Mouse (Mus musculus): ENCODE data around the gene Gins2. TPM values are rescaled to one million over a fixed set of nuclear protein-coding genes. Genes with fewer than 3 reads are reported as not detected.

Gene Gins2
- polyA plus RNA-seq, 1 experiment from 2014 or later: 94.8 TPM

DNA sequence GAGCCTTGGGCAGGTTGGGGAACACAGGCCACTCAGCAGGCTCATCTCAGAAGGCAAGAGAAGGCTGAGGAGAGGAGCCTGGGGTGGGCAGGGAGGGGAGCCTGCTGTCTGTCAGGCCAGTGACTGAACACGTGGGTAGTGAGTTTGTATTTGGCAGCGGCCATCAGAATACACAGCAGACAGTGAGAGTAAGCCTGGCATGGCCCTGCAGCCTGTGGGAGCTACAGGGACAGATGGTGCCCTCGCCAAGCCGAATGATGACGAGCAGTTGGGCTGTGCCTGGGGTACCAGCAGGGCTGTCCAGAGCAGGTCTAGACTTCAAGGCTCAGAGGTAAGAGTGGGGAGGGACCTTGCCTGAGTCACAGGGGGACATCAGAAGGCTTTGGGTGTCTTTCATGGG lies 38.2 kb upstream of the Gins2 start:
- Histone ChIP-seq H3K27ac (ENCODE audit: low read depth, low read length) (no peak overlapping the region), H3K4me3 (ENCODE audit: low read depth, low read length) (no peak overlapping the region), H3K4me1 (replicated peaks; ENCODE audit: control insufficient read depth, insufficient read depth, low read length) (no peaks in the 10 kb centered on the region), H3K27me3 (ENCODE audit: control insufficient read depth, insufficient read depth, low read length) (no peaks in the 10 kb centered on the region), H3K9me3 (ENCODE audit: control insufficient read depth, low read length) (no peaks in the 10 kb centered on the region), H3K36me3 (ENCODE audit: control insufficient read depth, insufficient read depth, low read length) (no peaks in the 10 kb centered on the region), H3K4me2 (replicated peaks; ENCODE audit: low read depth, low read length) (no peak overlapping the region), H3K9ac (ENCODE audit: low read depth, low read length) (no peak overlapping the region)
- DNase-seq (ENCODE audit: low spot score): no peak
- no peak for ATAC-seq (ENCODE audit: low FRiP score)
- 94% methylated on average over 5 of the region's 5 CpGs for WGBS

DNA sequence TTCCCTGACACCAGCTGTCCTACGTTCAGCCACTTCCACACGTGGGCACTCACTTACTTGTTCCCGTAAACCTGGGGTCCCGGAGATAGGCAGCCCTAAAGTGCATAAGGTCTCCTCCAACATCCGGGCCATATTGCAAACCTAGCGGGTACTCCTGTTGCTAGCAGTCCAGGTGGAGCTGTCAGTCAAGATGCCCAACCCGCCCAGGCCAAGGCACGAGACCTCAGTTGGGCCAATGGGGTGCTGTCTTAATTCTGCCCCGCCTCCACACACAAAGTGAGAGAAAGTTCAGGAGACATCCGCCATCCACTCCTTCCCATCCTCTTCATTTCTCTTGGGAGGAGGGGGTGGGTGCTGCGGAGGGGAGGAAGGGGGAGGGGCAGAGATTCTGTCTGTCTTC lies 37.4 kb upstream of the Gins2 start:
- Histone ChIP-seq H3K27me3 (ENCODE audit: control insufficient read depth, insufficient read depth, low read length) (no peaks in the 10 kb centered on the region), H3K9ac (ENCODE audit: low read depth, low read length) (no peak overlapping the region), H3K4me3 (ENCODE audit: low read depth, low read length) (no peak overlapping the region), H3K36me3 (ENCODE audit: control insufficient read depth, insufficient read depth, low read length) (no peaks in the 10 kb centered on the region), H3K4me1 (replicated peaks; ENCODE audit: control insufficient read depth, insufficient read depth, low read length) (peaks cover 6% of the 10 kb centered on the region), H3K27ac (ENCODE audit: low read depth, low read length) (no peak overlapping the region), H3K4me2 (replicated peaks; ENCODE audit: low read depth, low read length) (no peak overlapping the region), H3K9me3 (ENCODE audit: control insufficient read depth, low read length) (no peaks in the 10 kb centered on the region)
- 53% methylated on average over 11 of the region's 11 CpGs for WGBS
- DNase-seq (ENCODE audit: low spot score): no peak
- no peak for ATAC-seq (ENCODE audit: low FRiP score)

DNA sequence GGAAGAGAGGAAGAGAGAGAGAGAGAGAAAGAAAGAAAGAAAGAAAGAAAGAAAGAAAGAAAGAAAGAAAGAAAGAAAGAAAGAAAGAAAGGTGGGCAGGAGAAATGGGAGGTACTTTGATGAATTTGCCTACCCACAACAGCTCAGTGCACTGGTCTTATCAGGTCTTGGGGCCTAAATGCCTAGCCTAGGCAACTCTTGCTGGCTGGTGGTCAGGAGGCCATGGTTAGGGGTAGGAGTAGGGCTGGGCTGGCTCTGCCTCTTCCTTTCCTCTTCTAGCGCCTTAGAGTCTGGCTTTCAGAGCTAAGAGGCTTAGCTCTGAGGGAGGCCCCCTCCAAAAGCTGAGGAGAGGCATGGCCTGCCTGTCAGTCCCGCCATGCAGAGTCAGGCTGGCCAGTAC lies 34.5 kb upstream of the Gins2 start:
- H3K27me3 ChIP-seq (ENCODE audit: control insufficient read depth, insufficient read depth, low read length): no peaks in the 10 kb centered on the region
- no peak overlapping the region for H3K9ac ChIP-seq (ENCODE audit: low read depth, low read length)
- no peak overlapping the region for H3K4me2 ChIP-seq (replicated peaks; ENCODE audit: low read depth, low read length)
- H3K9me3 ChIP-seq (ENCODE audit: control insufficient read depth, low read length): no peaks in the 10 kb centered on the region
- no peak for DNase-seq (ENCODE audit: low spot score)
- no peaks in the 10 kb centered on the region for H3K36me3 ChIP-seq (ENCODE audit: control insufficient read depth, insufficient read depth, low read length)
- no peak overlapping the region for H3K4me3 ChIP-seq (ENCODE audit: low read depth, low read length)
- H3K4me1 ChIP-seq (replicated peaks; ENCODE audit: control insufficient read depth, insufficient read depth, low read length): peaks cover 6% of the 10 kb centered on the region
- no peak overlapping the region for H3K27ac ChIP-seq (ENCODE audit: low read depth, low read length)
- ATAC-seq (ENCODE audit: low FRiP score): no peak
- WGBS: 28% methylated on average over 2 of the region's 2 CpGs

DNA sequence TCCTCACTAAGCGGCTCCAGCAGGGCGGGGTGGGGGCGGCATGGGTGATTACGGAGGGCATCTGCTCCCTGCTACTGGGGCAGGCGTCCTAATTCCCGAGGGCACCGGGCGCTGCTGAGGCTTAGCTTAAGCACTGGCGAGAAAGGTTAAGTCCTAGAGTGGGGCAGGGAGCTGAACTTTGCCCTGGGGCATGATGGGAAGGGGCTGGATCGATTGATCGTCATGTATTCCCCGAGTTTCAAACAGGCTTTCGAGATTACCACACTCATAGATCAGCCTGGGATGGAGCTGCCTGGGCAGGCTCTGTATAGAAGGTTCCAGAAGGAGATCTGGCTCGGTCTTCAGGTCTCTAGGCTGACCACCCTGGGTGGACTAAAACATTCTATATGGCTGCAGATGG lies 33.1 kb upstream of the Gins2 start:
- no peak overlapping the region for H3K27ac ChIP-seq (ENCODE audit: low read depth, low read length)
- no peaks in the 10 kb centered on the region for H3K27me3 ChIP-seq (ENCODE audit: control insufficient read depth, insufficient read depth, low read length)
- H3K9ac ChIP-seq (ENCODE audit: low read depth, low read length): no peak overlapping the region
- H3K36me3 ChIP-seq (ENCODE audit: control insufficient read depth, insufficient read depth, low read length): no peaks in the 10 kb centered on the region
- 69% methylated on average over 14 of the region's 14 CpGs for WGBS
- no peaks in the 10 kb centered on the region for H3K9me3 ChIP-seq (ENCODE audit: control insufficient read depth, low read length)
- DNase-seq (ENCODE audit: low spot score) (no peak), ATAC-seq (ENCODE audit: low FRiP score) (no peak)
- H3K4me1 ChIP-seq (replicated peaks; ENCODE audit: control insufficient read depth, insufficient read depth, low read length): peaks cover 10% of the 10 kb centered on the region
- no peak overlapping the region for H3K4me2 ChIP-seq (replicated peaks; ENCODE audit: low read depth, low read length)
- H3K4me3 ChIP-seq (ENCODE audit: low read depth, low read length): no peak overlapping the region

DNA sequence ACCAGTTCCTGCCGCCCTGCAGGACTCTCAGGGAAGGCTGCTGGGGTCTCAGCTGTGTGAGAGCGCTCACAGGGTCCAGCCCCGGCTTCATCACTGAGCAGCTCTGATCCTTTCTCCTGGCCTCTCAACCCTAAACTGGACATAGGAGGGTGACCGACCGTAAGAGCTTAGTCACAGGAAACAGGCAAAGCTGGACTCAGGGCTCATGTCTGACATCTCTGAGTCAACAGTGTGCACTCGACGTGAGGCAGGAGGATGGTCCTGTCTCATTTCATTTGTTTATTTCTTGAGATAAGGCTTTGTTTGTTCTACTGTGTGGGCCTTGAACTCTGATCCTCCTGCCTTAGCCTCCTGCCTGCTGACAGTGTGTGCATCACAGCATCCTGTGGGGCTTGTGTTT lies 31.3 kb upstream of the Gins2 start:
- Histone ChIP-seq H3K27ac (ENCODE audit: low read depth, low read length) (no peak overlapping the region), H3K4me2 (replicated peaks; ENCODE audit: low read depth, low read length) (no peak overlapping the region), H3K36me3 (ENCODE audit: control insufficient read depth, insufficient read depth, low read length) (no peaks in the 10 kb centered on the region), H3K9ac (ENCODE audit: low read depth, low read length) (no peak overlapping the region), H3K4me3 (ENCODE audit: low read depth, low read length) (no peak overlapping the region), H3K27me3 (ENCODE audit: control insufficient read depth, insufficient read depth, low read length) (no peaks in the 10 kb centered on the region), H3K9me3 (ENCODE audit: control insufficient read depth, low read length) (no peaks in the 10 kb centered on the region), H3K4me1 (replicated peaks; ENCODE audit: control insufficient read depth, insufficient read depth, low read length) (peaks cover 15% of the 10 kb centered on the region)
- 53% methylated on average over 7 of the region's 7 CpGs for WGBS
- no peak for ATAC-seq (ENCODE audit: low FRiP score)
- no peak for DNase-seq (ENCODE audit: low spot score)

DNA sequence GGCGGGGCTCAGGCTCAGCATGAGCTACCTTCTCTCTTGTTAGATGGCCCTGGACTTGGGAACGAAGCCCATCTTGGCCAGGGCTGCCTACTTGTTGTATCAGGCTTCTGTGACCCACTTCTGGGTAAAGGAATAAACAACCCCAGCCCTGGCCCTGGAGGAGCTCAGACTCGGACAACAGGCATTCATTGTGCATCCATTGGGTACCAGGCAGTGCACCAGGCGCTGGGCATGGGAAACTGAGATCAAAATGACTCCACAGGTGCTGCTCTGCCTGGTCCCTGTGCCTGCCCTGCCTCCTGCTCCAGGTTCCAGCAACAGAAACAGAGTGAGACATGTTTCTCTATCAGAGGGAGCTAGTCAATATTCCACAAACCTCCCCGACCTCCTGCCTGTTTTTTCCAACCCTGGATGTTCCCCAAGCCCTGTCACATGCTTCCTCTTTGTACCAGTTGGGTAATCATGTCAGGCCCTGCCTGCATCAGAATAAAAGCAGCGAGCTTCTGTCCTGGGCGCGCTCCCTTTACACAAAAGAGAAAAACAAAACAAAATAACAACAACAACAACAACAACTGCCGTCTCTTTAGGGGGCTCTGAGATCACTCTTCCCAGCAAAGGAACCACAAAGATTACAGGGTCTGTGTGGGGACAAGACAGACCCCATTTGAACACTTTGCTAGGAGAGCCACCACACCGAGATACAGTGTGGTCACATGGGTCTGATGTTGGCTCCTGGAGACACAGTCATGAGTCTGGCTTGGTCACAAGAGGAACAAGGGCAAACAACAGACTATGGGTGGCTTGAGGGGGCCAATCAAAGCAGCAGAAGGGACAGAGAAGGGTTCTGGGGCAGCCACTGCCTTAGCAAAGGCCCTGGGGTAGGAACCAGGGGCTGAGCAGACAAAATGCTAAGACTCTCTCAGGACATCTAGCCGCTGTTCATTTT lies 30.4 kb upstream of the Gins2 start:
- H3K27me3 ChIP-seq (ENCODE audit: control insufficient read depth, insufficient read depth, low read length): no peaks in the 10 kb centered on the region
- no peak overlapping the region for H3K9ac ChIP-seq (ENCODE audit: low read depth, low read length)
- no peak overlapping the region for H3K4me3 ChIP-seq (ENCODE audit: low read depth, low read length)
- H3K27ac ChIP-seq (ENCODE audit: low read depth, low read length): no peak overlapping the region
- H3K36me3 ChIP-seq (ENCODE audit: control insufficient read depth, insufficient read depth, low read length): no peaks in the 10 kb centered on the region
- H3K9me3 ChIP-seq (ENCODE audit: control insufficient read depth, low read length): no peaks in the 10 kb centered on the region
- ATAC-seq (ENCODE audit: low FRiP score) (no peak), DNase-seq (ENCODE audit: low spot score) (no peak)
- H3K4me2 ChIP-seq (replicated peaks; ENCODE audit: low read depth, low read length): no peak overlapping the region
- H3K4me1 ChIP-seq (replicated peaks; ENCODE audit: control insufficient read depth, insufficient read depth, low read length): peaks cover 15% of the 10 kb centered on the region
- WGBS: 77% methylated on average over 11 of the region's 11 CpGs

DNA sequence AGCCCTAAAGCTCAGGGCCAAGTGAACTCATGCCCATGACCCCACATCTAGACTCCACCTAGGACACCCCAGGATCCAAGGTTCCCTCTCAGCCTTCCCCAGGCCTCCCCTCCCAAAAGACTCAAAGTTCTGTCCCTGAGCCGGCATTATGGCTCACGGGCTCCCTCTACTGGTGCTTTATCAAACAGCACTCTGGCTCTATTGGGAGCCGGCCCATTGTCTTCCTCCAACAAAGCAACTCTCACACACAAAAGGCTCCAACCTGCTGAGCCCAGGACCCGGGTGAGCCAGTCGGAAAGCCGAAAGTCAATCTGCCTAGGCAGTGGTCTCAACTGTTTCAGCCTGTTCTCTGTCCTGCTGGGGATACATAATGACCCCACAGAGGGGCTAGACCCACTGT lies 29.0 kb upstream of the Gins2 start:
- WGBS: 0% methylated on average over 6 of the region's 6 CpGs
- DNase-seq (ENCODE audit: low spot score) (peak; percentile 94), ATAC-seq (ENCODE audit: low FRiP score) (peak; percentile 73)
- Histone ChIP-seq H3K4me3 (ENCODE audit: low read depth, low read length) (no peak overlapping the region), H3K9ac (ENCODE audit: low read depth, low read length) (peak overlapping the region; percentile 32; the same call in 1 of the 2 replicates), H3K27ac (ENCODE audit: low read depth, low read length) (peak overlapping the region; percentile 58; the same call in 1 of the 2 replicates), H3K9me3 (ENCODE audit: control insufficient read depth, low read length) (no peaks in the 10 kb centered on the region), H3K4me1 (replicated peaks; ENCODE audit: control insufficient read depth, insufficient read depth, low read length) (peaks cover 15% of the 10 kb centered on the region), H3K36me3 (ENCODE audit: control insufficient read depth, insufficient read depth, low read length) (no peaks in the 10 kb centered on the region), H3K4me2 (replicated peaks; ENCODE audit: low read depth, low read length) (no peak overlapping the region), H3K27me3 (ENCODE audit: control insufficient read depth, insufficient read depth, low read length) (no peaks in the 10 kb centered on the region)

DNA sequence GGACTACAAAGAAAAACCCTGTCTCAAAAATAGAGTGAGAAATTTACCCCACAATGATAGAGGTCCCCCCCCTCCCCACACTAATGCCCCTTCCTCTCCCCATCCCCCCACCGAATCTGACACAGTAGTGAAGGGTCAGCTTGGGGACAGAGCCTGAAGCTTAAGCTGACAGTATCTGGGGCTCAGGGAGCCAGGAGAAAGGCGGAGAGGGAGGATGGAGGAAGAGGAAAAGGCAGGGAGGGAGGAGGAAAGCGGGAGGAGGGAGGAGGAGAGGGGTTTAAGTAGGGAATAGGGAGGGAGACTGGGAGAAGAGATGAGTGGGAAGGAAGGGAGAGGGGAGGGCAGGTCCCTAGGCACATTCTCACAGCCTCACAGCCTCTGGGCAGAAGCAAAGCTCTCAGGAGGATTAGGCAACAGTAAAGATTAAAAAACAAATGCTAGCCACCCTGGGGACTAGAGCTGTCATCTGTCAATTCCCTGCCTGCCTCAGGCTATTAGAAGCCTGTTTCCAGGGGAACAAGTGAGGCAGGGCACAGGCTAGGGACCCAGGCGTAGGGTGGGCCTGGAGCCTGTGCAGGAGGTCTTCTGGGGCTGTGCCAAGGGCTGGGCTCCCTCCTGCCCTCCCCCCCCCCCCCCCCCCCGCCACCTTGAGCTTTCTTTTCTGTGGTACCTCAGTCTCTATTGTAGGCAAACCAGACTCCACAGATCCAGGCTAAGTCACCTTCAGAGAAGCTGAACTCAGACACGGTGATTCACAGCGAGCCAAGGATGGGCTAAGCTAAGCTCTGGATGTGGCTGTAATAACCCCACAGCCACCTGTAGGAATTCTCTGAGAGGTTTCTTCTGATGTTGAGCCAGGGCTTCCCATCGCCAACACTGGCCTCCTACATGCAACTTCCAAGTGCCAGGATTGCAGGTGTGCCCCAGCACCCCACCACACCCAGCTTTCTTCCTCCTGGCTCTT lies 27.8 kb upstream of the Gins2 start:
- H3K9ac ChIP-seq (ENCODE audit: low read depth, low read length): 0 out of 2 replicates have a peak overlapping the region, but pooled peaks have one; percentile 4
- WGBS: 22% methylated on average over 6 of the region's 8 CpGs
- DNase-seq (ENCODE audit: low spot score): peak; percentile 63

More for the DNA sequence above, 27.8 kb upstream of the Gins2 start:
- Histone ChIP-seq H3K27ac (ENCODE audit: low read depth, low read length) (peak overlapping the region; percentile 58), H3K4me3 (ENCODE audit: low read depth, low read length) (no peak overlapping the region), H3K36me3 (ENCODE audit: control insufficient read depth, insufficient read depth, low read length) (no peaks in the 10 kb centered on the region), H3K4me2 (replicated peaks; ENCODE audit: low read depth, low read length) (no peak overlapping the region), H3K4me1 (replicated peaks; ENCODE audit: control insufficient read depth, insufficient read depth, low read length) (peaks cover 13% of the 10 kb centered on the region), H3K27me3 (ENCODE audit: control insufficient read depth, insufficient read depth, low read length) (no peaks in the 10 kb centered on the region), H3K9me3 (ENCODE audit: control insufficient read depth, low read length) (no peaks in the 10 kb centered on the region)
- ATAC-seq (ENCODE audit: low FRiP score): peak; percentile 73
